Mouse (Mus musculus) heart, adult 2 months (tissue): ENCODE data around the gene Rmdn3. TPM values are rescaled to one million over a fixed set of nuclear protein-coding genes. Genes with fewer than 3 reads are reported as not detected.

Source experiments
- DNase-seq, 2 experiments: peaks; one replicate each; pipeline ENCODE4 v3.0.0; 2021
- H3K27ac ChIP-seq: fragments of 200-600 bp; 2 replicates; pipeline ENCODE4 v1.8.1; 2022
- H3K27me3 ChIP-seq: fragments of 200-500 bp; 2 replicates; pipeline ENCODE4 v1.6.1; 2012; ENCODE audit warnings: mild to moderate bottlenecking, low read length, inconsistent platforms, mixed read lengths; ENCODE audit not compliant: control insufficient read depth, insufficient read depth
- H3K36me3 ChIP-seq: fragments of 200-500 bp; 2 replicates; pipeline ENCODE4 v1.6.1; 2012; ENCODE audit warnings: low read length, inconsistent platforms; ENCODE audit not compliant: control insufficient read depth, insufficient read depth
- H3K4me1 ChIP-seq: fragments of 200-500 bp; 2 replicates; pipeline ENCODE4 v1.6.1; 2011; ENCODE audit warnings: low read length; ENCODE audit not compliant: control insufficient read depth, insufficient read depth
- H3K4me3 ChIP-seq: fragments of 200-600 bp; 2 replicates; pipeline ENCODE4 v1.8.1; 2022
- H3K79me2 ChIP-seq: fragments of 200-500 bp; replicated peaks from 2 replicates; pipeline ENCODE4 v1.6.1; 2012; ENCODE audit warnings: mild to moderate bottlenecking, inconsistent platforms, low read length, moderate library complexity, mixed read lengths; ENCODE audit not compliant: control insufficient read depth, insufficient read depth
- H3K9ac ChIP-seq: fragments of 200-500 bp; 2 replicates; pipeline ENCODE4 v1.6.1; 2012; ENCODE audit warnings: low read depth, mild to moderate bottlenecking, control low read depth, inconsistent platforms, low read length, mixed read lengths
- CTCF ChIP-seq: fragments of 200-600 bp; IDR thresholded peaks from 2 replicates; pipeline ENCODE4 v1.8.1; 2022; ENCODE audit warnings: antibody characterized with exemption, mild to moderate bottlenecking, moderate library complexity
- EP300 ChIP-seq: fragments of 200-500 bp; IDR thresholded peaks from 2 replicates; pipeline ENCODE4 v1.6.1; 2011; ENCODE audit warnings: low read depth, low read length, control low read depth; ENCODE audit not compliant: insufficient read depth
- POLR2A ChIP-seq: fragments of 200-500 bp; IDR thresholded peaks from 2 replicates; pipeline ENCODE4 v1.6.1; 2011; ENCODE audit warnings: mild to moderate bottlenecking, low read depth, low read length, control low read depth; ENCODE audit not compliant: insufficient read depth
- WGBS: fragments of 180-500 bp; shearing (Covaris S2); methylation state at CpG from one replicate; pipeline ENCODE4 v1.1.7; 2018; 5-methylcytosine and 5-hydroxymethylcytosine counted together
- intact Hi-C: fragments of 180-260 bp; cut with DNase I; formaldehyde crosslinking; loops from one replicate; pipeline ENCODE4 v1.15.1; 2025
- polyA plus RNA-seq: library from polyadenylated mRNA; depleted of rRNA; stranded (reverse); fragments of >200 nt; gene quantifications from 2 replicates; pipeline ENCODE4 v1.2.3, GENCODE M21; 2012
- total RNA-seq, 2 experiments: library from RNA; stranded (reverse); gene quantifications; 2 replicates each; pipeline ENCODE4 v1.2.3; 2021

The Rmdn3 gene
- total and polyA plus RNA-seq, 3 experiments, result 9.0 to 20.1 (median 20.0) TPM

GRCm38 (mm10) chr2:119154683-119155082 lies 2.2 kb downstream of the Rmdn3 start:
- H3K79me2 ChIP-seq, result no peaks in the 10 kb centered on the region
- intact Hi-C loops, result loop anchor here (5.0 kb wide), 1 partner anchor 42 kb away; the partner anchor contains the start of gene Rad51
- TF ChIP-seq POLR2A (no peak), CTCF (no peak), EP300 (no peak)
- DNase-seq, result no peak
- peaks cover 6% of the 10 kb centered on the region for H3K4me1 ChIP-seq
- H3K27me3 ChIP-seq, result no peaks in the 10 kb centered on the region
- no peak overlapping the region for H3K27ac ChIP-seq
- 76% methylated on average over 2 of the region's 2 CpGs for WGBS
- no peak overlapping the region for H3K4me3 ChIP-seq
- H3K9ac ChIP-seq, result no peak overlapping the region
- H3K36me3 ChIP-seq, result peaks cover 3% of the 10 kb centered on the region; the same call in 1 of the 2 replicates

DNA sequence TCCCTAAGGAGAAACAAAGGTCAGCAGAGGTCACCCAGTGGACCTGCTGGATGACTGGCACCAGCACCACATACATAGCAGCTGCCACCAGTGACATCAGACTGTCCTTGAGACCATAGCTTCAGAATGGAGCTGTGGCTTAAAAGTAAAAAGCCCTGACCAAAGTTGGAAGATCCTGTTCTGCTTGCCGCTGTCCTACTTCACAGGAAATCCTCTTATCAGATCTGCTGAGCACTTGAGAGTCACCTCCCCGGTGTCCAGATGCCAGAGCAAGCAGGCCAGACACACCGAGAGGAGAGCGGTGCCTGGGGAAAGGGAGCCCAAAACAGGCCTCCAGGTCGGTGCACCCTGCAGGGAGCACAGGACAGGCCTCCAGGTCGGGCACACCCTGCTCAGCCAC lies 4.6 kb downstream of the Rmdn3 start:
- TF ChIP-seq POLR2A (no peak), EP300 (no peak), CTCF (no peak)
- no peaks in the 10 kb centered on the region for H3K79me2 ChIP-seq
- peaks cover 3% of the 10 kb centered on the region; the same call in 1 of the 2 replicates for H3K36me3 ChIP-seq
- WGBS, result 39% methylated on average over 6 of the region's 6 CpGs
- H3K27me3 ChIP-seq, result no peaks in the 10 kb centered on the region
- DNase-seq, result no peak
- intact Hi-C loops, result loop anchor here (5.0 kb wide), 1 partner anchor 40 kb away; the partner anchor contains the start of gene Rad51
- no peak overlapping the region for H3K9ac ChIP-seq
- H3K4me3 ChIP-seq, result no peak overlapping the region
- peaks cover 6% of the 10 kb centered on the region for H3K4me1 ChIP-seq
- no peak overlapping the region for H3K27ac ChIP-seq

GRCm38 (mm10) chr2:119147775-119148174 lies 9.1 kb downstream of the Rmdn3 start:
- Histone ChIP-seq H3K27ac (no peak overlapping the region), H3K36me3 (no peaks in the 10 kb centered on the region), H3K27me3 (no peaks in the 10 kb centered on the region), H3K79me2 (no peaks in the 10 kb centered on the region), H3K9ac (no peak overlapping the region), H3K4me1 (no peaks in the 10 kb centered on the region), H3K4me3 (no peak overlapping the region)
- no peak for DNase-seq
- intact Hi-C loops, result no loop called here
- TF ChIP-seq POLR2A, result no peak
- 86% methylated on average over 8 of the region's 8 CpGs for WGBS

DNA sequence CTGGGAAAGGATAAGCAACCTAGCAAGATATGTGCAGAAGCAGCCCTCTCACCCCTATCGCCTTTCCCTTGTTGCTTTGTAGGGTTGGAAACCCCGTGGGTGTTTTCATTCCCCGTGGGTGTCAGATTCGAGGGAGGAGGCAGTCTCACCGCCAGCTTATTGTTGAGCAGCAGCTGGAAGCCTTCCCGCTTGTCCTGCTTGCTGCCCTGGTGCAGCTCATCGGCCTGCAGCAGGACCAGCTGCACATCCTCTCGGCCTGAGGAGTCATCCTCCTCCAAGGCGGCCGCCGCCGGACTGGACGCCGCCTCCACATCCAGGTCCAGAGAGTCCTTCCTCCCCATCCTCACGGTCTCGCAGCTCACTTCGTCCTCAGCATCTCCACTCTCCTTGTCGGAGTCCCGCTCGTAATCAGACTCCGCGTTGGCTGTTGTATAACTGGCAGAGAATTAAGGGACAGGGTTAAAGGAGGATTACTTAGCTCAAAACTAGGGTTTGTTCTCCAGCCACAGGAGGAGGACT lies 9.6 kb downstream of the Rmdn3 start:
- H3K36me3 ChIP-seq, result no peaks in the 10 kb centered on the region
- intact Hi-C loops, result no loop called here
- 66% methylated on average over 22 of the region's 22 CpGs for WGBS
- H3K4me1 ChIP-seq, result no peaks in the 10 kb centered on the region
- no peak overlapping the region for H3K4me3 ChIP-seq
- DNase-seq, result peak; percentile 12 to 29
- no peak overlapping the region for H3K27ac ChIP-seq
- H3K9ac ChIP-seq, result no peak overlapping the region
- no peaks in the 10 kb centered on the region for H3K79me2 ChIP-seq
- H3K27me3 ChIP-seq, result no peaks in the 10 kb centered on the region
- no peak for TF ChIP-seq EP300
- no peak for TF ChIP-seq POLR2A
- TF ChIP-seq CTCF, result no peak

DNA sequence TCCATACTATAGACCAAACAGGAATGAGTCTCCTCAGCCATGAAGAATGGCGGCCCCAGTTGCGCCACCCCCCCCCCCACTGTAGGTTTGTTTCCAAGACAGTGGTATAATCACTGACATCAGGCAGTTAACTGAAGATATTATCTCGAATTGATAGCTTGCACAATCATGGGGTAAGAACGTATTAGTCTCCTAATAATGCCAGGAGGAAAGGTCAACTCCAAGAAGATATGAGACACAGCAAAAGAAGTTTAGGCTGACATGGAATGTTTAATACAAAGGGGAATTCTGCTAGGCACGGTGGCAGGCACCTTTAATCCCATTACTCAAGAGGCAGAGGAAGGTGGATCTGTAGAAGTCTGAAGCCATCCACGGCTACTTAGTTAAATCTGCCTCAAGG lies 10.4 kb downstream of the Rmdn3 start:
- no peak overlapping the region for H3K4me3 ChIP-seq
- no peak overlapping the region for H3K27ac ChIP-seq
- no peaks in the 10 kb centered on the region for H3K36me3 ChIP-seq
- DNase-seq, result no peak
- no peak for TF ChIP-seq EP300
- TF ChIP-seq CTCF, result no peak
- no peak for TF ChIP-seq POLR2A
- 79% methylated on average over 6 of the region's 6 CpGs for WGBS
- H3K9ac ChIP-seq, result no peak overlapping the region
- intact Hi-C loops, result no loop called here
- H3K27me3 ChIP-seq, result no peaks in the 10 kb centered on the region
- H3K79me2 ChIP-seq, result no peaks in the 10 kb centered on the region
- no peaks in the 10 kb centered on the region for H3K4me1 ChIP-seq

GRCm38 (mm10) chr2:119145199-119145598 lies 11.6 kb downstream of the Rmdn3 start:
- H3K4me3 ChIP-seq, result no peak overlapping the region
- no peaks in the 10 kb centered on the region for H3K4me1 ChIP-seq
- no peaks in the 10 kb centered on the region for H3K27me3 ChIP-seq
- intact Hi-C loops, result loop anchor here (2.0 kb wide), 1 partner anchor 44 kb away; no protein-coding TSS in a partner anchor
- no peaks in the 10 kb centered on the region for H3K36me3 ChIP-seq
- H3K79me2 ChIP-seq, result no peaks in the 10 kb centered on the region
- H3K9ac ChIP-seq, result no peak overlapping the region
- TF ChIP-seq EP300 (no peak), POLR2A (no peak), CTCF (peak; percentile 57)
- no peak for DNase-seq
- 84% methylated on average over 2 of the region's 2 CpGs for WGBS
- H3K27ac ChIP-seq, result no peak overlapping the region
